Mouse (Mus musculus): ENCODE data around the gene Cldn13.
A peak's percentile ranks its signal among the peaks of the same experiment; 100 is the strongest.
"Not testable (repeated sequence)": the region's sequence is repeated elsewhere in the genome, so short reads cannot be mapped to it uniquely, and the experiment has no call there.

The Cldn13 gene

GRCm38 (mm10) chr5:134933686-134934085 lies 18.4 kb upstream of the Cldn13 start:
- DNase-seq (ENCODE audit: low spot score), result not testable (repeated sequence)

GRCm38 (mm10) chr5:134933281-134933680 lies 18.0 kb upstream of the Cldn13 start:
- no peak for DNase-seq (ENCODE audit: low spot score)

- peak; percentile 35 for DNase-seq (ENCODE audit: low spot score)
Observed at GRCm38 (mm10) chr5:134932903-134933276, 17.6 kb upstream of the Cldn13 start.

GRCm38 (mm10) chr5:134932179-134932902 lies 17.0 kb upstream of the Cldn13 start, which contains the start of gene Mettl27:
Mettl27 (plus strand) TSS chr5:134932368.
- DNase-seq (ENCODE audit: low spot score), result peak; percentile 59

GRCm38 (mm10) chr5:134929988-134930387 lies 14.7 kb upstream of the Cldn13 start:
- no peak for DNase-seq (ENCODE audit: low spot score)

GRCm38 (mm10) chr5:134926726-134927125 lies 11.4 kb upstream of the Cldn13 start:
- DNase-seq (ENCODE audit: low spot score), result no peak

- DNase-seq (ENCODE audit: low spot score), result no peak
Observed at GRCm38 (mm10) chr5:134923141-134923540, 7.8 kb upstream of the Cldn13 start.

- DNase-seq (ENCODE audit: low spot score), result no peak
Observed at GRCm38 (mm10) chr5:134921106-134921505, 5.8 kb upstream of the Cldn13 start.

- DNase-seq (ENCODE audit: low spot score), result no peak
Observed at GRCm38 (mm10) chr5:134920106-134920687, 4.9 kb upstream of the Cldn13 start.

- no peak for DNase-seq (ENCODE audit: low spot score)
Observed at GRCm38 (mm10) chr5:134919097-134919496, 3.8 kb upstream of the Cldn13 start.

- DNase-seq (ENCODE audit: low spot score), result no peak
Observed at GRCm38 (mm10) chr5:134918071-134918832, 2.9 kb upstream of the Cldn13 start.

- DNase-seq (ENCODE audit: low spot score), result no peak
Observed at GRCm38 (mm10) chr5:134914510-134914909, 816 bp downstream of the Cldn13 start.

GRCm38 (mm10) chr5:134913753-134914152 lies 1.6 kb downstream of the Cldn13 start:
- no peak for DNase-seq (ENCODE audit: low spot score)

GRCm38 (mm10) chr5:134913352-134913751 lies 2.0 kb downstream of the Cldn13 start:
- no peak for DNase-seq (ENCODE audit: low spot score)

GRCm38 (mm10) chr5:134911901-134912300 lies 3.4 kb downstream of the Cldn13 start:
- no peak for DNase-seq (ENCODE audit: low spot score)

GRCm38 (mm10) chr5:134907135-134907534 lies 8.2 kb downstream of the Cldn13 start:
- peak; percentile 85 for DNase-seq (ENCODE audit: low spot score)

GRCm38 (mm10) chr5:134906633-134907032 lies 8.7 kb downstream of the Cldn13 start, which contains the start of gene Tmem270:
Tmem270 (minus strand) TSS chr5:134906733.
- no peak for DNase-seq (ENCODE audit: low spot score)

GRCm38 (mm10) chr5:134901644-134902027 lies 13.7 kb downstream of the Cldn13 start:
- DNase-seq (ENCODE audit: low spot score), result no peak

GRCm38 (mm10) chr5:134901012-134901643 lies 14.2 kb downstream of the Cldn13 start:
- peak; percentile 15 for DNase-seq (ENCODE audit: low spot score)

- DNase-seq (ENCODE audit: low spot score), result no peak
Observed at GRCm38 (mm10) chr5:134897596-134897995, 17.7 kb downstream of the Cldn13 start.

- DNase-seq (ENCODE audit: low spot score), result no peak
Observed at GRCm38 (mm10) chr5:134896965-134897364, 18.4 kb downstream of the Cldn13 start.

GRCm38 (mm10) chr5:134895291-134895690 lies 20.0 kb downstream of the Cldn13 start:
- no peak for DNase-seq (ENCODE audit: low spot score)

Data from layer of hippocampus, adult 9-10 months (tissue).